Mouse (Mus musculus): ENCODE measurements at regions not wholly inside any gene's neighbourhood (a gene's known extent, or its start where the extent isn't known, plus 50 kb on each side); places are given as distances from the start of the nearest gene placed in this dataset.

DNA sequence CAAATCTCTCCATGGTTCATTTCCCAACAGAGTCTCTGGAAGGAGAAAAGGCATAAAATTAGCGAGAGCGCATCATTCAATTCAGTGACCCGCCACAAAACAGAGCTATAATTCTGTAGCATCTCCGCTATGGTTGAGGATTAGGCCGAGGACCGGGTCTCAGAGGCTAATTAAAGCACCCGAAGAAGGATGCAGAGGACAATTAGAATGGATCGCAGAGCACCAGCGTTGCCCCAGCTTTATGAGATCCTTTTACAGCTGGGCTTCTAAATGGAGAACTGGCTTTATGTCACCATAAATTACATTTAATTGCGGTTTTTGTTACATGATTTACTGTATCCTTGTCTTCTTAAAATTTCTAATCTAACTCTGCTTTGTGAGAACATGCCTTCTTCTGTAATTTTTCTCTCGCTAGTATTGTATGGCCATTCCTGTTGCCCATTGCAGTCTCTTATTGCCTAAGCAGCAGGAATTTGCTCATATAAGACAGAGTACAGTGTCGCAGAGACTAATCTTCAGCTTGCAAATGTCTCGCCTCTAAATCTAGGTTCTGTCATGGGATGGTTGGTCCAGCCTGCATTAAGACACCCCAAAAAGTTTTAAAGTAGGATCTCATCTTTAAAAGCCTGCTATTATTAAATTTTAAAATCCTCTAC lies 793.5 kb downstream of the Rps29 start:
- DNase-seq (ENCODE audit: low read depth, low spot score): no peak

DNA sequence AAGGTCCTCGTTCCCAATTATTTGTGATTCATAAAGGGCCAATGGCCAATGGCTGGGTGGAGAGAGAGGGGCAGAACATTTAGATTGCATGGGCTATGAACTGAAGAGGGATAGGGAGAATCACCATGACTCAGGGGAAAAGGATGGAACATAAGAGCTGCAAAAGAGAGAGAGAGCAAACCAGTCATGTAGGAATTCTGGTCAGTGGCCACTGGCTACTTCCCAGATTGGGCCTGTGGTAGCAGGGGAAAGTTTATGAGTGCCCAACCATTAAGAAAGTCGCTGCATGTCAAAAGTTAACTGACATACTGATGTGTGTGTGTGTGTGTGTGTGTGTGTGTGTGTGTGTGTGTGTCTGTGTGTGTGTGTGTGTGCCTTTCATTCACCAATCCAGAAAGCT lies 795.8 kb downstream of the Rps29 start:
- DNase-seq (ENCODE audit: low read depth, low spot score): no peak

DNA sequence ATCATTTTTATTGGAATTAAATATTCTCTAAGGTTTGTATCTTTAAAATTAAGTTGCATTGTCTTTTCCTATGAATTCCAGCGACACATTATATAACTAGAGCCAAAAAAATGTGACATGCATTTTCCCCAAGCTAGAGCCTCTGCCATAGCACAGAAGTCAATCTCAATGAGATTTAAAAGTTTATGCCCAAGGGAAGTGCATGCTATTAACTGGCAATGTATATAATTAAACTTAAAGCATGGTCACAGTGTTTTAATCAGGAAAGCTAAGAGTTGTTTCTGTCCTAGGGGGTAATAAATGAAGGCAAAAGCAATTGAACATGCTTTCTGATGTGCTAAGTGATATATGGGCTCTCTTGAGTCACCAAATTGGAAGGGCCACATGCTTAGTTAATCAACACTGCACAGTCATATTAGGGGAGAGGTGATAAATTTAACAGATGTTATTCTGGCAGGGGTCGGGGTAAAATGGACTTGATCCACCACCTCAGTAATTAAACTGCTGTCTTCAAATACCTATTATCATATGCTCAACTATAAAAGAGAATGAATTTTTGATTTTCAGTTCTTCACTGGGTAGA lies 812.4 kb downstream of the Rps29 start:
- DNase-seq (ENCODE audit: low read depth, low spot score): no peak

DNA sequence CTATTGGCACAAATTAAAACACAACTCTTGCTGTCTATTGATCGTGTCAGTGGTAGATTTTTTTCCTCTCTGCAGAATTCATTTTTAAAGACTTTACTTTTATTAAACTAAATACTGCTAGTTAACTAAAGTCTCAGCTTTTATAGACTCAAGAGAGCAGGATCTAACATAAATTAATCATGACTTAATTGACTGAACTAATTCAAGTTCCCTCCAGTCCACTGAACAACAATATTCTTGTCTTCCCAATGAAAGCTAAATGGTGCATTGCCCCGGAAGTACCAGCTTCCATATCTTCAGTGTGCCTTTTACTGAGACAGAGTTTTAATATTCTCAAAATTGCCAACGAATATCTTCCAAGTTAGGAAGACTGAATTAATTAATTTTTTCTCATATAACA lies 825.2 kb downstream of the Rps29 start:
- no peak for DNase-seq (ENCODE audit: low read depth, low spot score)

DNA sequence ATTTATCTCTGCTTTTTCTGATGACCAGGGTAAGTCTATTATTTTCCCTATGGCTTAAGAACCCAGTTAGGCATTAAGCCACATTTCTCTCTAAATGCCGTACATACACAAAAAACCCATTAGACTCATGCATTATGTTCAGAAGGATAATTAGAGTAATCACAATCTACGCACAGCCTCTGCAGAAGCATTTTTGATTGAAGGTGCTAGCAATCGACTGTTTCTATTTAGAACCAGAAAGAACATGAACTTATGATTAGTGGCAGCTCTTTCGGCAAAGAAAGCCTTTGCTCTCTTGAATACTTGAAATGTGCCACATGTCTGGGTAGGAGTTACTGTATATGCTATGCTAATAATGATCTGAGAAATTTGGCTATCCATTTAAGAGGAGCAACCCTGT lies 825.6 kb downstream of the Rps29 start:
- DNase-seq (ENCODE audit: low read depth, low spot score): peak; percentile 4

DNA sequence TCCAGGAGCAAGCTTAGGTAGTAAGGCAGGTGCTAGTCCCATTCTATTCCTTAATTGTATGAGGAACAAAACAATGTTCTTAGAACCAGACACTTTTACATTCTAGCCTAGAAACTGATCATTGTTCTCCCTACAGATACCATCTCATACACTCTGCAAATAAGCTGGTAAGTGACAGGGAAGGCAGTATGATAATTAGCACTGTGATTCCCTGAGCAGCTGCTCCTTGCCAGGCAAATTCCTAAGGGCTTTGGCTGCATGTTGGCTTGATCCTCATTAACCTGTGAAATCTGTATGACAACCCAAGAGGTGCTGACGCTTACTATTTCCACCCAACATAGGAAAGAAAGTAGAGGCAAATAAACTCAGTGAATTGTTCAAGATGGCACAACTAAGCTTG lies 826.5 kb downstream of the Rps29 start:
- peak; percentile 12 for DNase-seq (ENCODE audit: low read depth, low spot score)

Measured in brain, adult 2 months (tissue).